Mouse (Mus musculus): ENCODE measurements around the gene Mtus2. TPM values are rescaled to one million over a fixed set of nuclear protein-coding genes. Genes with fewer than 3 reads are reported as not detected.

The Mtus2 gene
- total RNA-seq, 1 experiment = 11.0 TPM

DNA sequence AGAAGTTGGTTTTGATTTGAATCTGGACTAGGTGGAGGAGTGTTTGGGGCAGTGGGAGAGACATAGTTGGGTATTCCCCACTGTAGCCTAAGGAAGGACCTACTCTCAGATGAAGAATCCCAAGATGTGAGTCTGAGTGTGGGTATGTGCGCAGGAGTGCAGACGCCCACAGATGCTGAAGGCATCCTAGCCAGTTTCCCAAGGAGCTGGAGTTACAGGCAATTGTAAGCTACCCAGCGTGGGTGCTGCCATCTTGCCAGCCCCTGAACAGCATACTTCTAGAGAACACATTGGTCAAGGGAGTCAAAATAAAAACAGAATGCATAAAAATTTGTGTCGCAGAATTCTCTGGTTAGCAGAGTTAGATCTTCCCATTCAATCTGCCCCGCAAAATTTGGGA, 325.5 kb downstream of the Mtus2 start:
- in situ Hi-C loops (cut with MboI; ENCODE audit: low sequenced_read_pairs in 2 of 2, unreplicated experiment in 2 of 2) = no loop called here
- H3K4me1 ChIP-seq (ENCODE audit: control insufficient read depth in 2 of 2, insufficient read depth in 2 of 2, low read length in 2 of 2, poor library complexity in 1 of 2) = no peaks in the 10 kb centered on the region; a peak in 1 of 4 replicates
- no peak for TF ChIP-seq ZNF384 (IDR thresholded peaks at IDR 0.05; ENCODE audit: low read depth, low read length)
- no peak for TF ChIP-seq ZC3H11A (IDR thresholded peaks at IDR 0.05; ENCODE audit: borderline replicate concordance, low read depth, low read length)
- no peak for TF ChIP-seq CHD2 (IDR thresholded peaks at IDR 0.05; ENCODE audit: low read depth, low read length)
- TF ChIP-seq HCFC1 (IDR thresholded peaks at IDR 0.05; ENCODE audit: borderline replicate concordance, insufficient read depth, low read length) = no peak
- TF ChIP-seq MAFK (IDR thresholded peaks at IDR 0.05; ENCODE audit: insufficient read depth, low read depth, low read length) = no peak
- no peaks in the 10 kb centered on the region for H3K36me3 ChIP-seq (ENCODE audit: control insufficient read depth, insufficient read depth, low read length, poor library complexity, severe bottlenecking)
- H3K9ac ChIP-seq (ENCODE audit: insufficient read depth, low read depth, low read length, poor library complexity, severe bottlenecking) = no peak overlapping the region
- no peak overlapping the region for H3K27ac ChIP-seq (ENCODE audit: insufficient read depth, low read depth, low read length, poor library complexity, severe bottlenecking)
- H3K4me3 ChIP-seq (ENCODE audit: insufficient read depth in 1 of 2, low read depth in 1 of 2, low read length in 2 of 2, poor library complexity in 1 of 2, severe bottlenecking in 1 of 2) = no peak overlapping the region
- no peak for DNase-seq (ENCODE audit: low read depth, low spot score)
- H3K9me3 ChIP-seq (ENCODE audit: control insufficient read depth, insufficient read depth, low read depth, low read length) = no peaks in the 10 kb centered on the region

DNA sequence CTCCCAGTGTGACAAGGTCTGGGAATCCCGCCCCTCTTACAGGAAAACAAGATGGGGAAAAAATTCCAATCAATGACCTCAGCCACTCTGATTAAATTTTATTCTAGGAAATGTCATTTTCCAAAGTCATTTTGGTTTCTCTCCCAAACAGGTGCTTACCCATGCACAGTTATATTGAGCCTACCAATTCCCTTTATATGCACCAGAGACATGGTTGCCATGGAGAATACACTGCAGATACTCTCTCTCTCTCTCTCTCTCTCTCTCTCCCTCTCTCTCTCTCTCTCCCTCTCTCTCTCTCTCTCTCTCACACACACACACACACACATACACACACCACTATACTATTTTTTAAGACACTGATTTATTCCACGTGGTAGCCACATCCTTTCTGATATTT, 326.1 kb downstream of the Mtus2 start:
- DNase-seq (ENCODE audit: low read depth, low spot score) = no peak
- H3K9ac ChIP-seq (ENCODE audit: insufficient read depth, low read depth, low read length, poor library complexity, severe bottlenecking) = no peak overlapping the region
- H3K4me3 ChIP-seq (ENCODE audit: insufficient read depth in 1 of 2, low read depth in 1 of 2, low read length in 2 of 2, poor library complexity in 1 of 2, severe bottlenecking in 1 of 2) = no peak overlapping the region
- H3K4me1 ChIP-seq (ENCODE audit: control insufficient read depth in 2 of 2, insufficient read depth in 2 of 2, low read length in 2 of 2, poor library complexity in 1 of 2) = no peaks in the 10 kb centered on the region; a peak in 1 of 4 replicates
- no peaks in the 10 kb centered on the region for H3K9me3 ChIP-seq (ENCODE audit: control insufficient read depth, insufficient read depth, low read depth, low read length)
- no peaks in the 10 kb centered on the region for H3K36me3 ChIP-seq (ENCODE audit: control insufficient read depth, insufficient read depth, low read length, poor library complexity, severe bottlenecking)
- no peak overlapping the region for H3K27ac ChIP-seq (ENCODE audit: insufficient read depth, low read depth, low read length, poor library complexity, severe bottlenecking)
- in situ Hi-C loops (cut with MboI; ENCODE audit: low sequenced_read_pairs in 2 of 2, unreplicated experiment in 2 of 2) = no loop called here
- TF ChIP-seq ZNF384 (IDR thresholded peaks at IDR 0.05; ENCODE audit: low read depth, low read length) (no peak), CHD2 (IDR thresholded peaks at IDR 0.05; ENCODE audit: low read depth, low read length) (no peak), MAFK (IDR thresholded peaks at IDR 0.05; ENCODE audit: insufficient read depth, low read depth, low read length) (no peak), HCFC1 (IDR thresholded peaks at IDR 0.05; ENCODE audit: borderline replicate concordance, insufficient read depth, low read length) (no peak), ZC3H11A (IDR thresholded peaks at IDR 0.05; ENCODE audit: borderline replicate concordance, low read depth, low read length) (no peak)

- no peak for DNase-seq (ENCODE audit: low read depth, low spot score)
- Histone ChIP-seq H3K4me1 (ENCODE audit: control insufficient read depth in 2 of 2, insufficient read depth in 2 of 2, low read length in 2 of 2, poor library complexity in 1 of 2) (no peaks in the 10 kb centered on the region), H3K4me3 (ENCODE audit: insufficient read depth in 1 of 2, low read depth in 1 of 2, low read length in 2 of 2, poor library complexity in 1 of 2, severe bottlenecking in 1 of 2) (no peak overlapping the region), H3K36me3 (ENCODE audit: control insufficient read depth, insufficient read depth, low read length, poor library complexity, severe bottlenecking) (no peaks in the 10 kb centered on the region), H3K9ac (ENCODE audit: insufficient read depth, low read depth, low read length, poor library complexity, severe bottlenecking) (no peak overlapping the region), H3K27ac (ENCODE audit: insufficient read depth, low read depth, low read length, poor library complexity, severe bottlenecking) (no peak overlapping the region), H3K9me3 (ENCODE audit: control insufficient read depth, insufficient read depth, low read depth, low read length) (no peaks in the 10 kb centered on the region)
- TF ChIP-seq ZC3H11A (IDR thresholded peaks at IDR 0.05; ENCODE audit: borderline replicate concordance, low read depth, low read length) (no peak), MAFK (IDR thresholded peaks at IDR 0.05; ENCODE audit: insufficient read depth, low read depth, low read length) (no peak), HCFC1 (IDR thresholded peaks at IDR 0.05; ENCODE audit: borderline replicate concordance, insufficient read depth, low read length) (no peak)
- in situ Hi-C loops (cut with MboI; ENCODE audit: low sequenced_read_pairs in 2 of 2, unreplicated experiment in 2 of 2) = no loop called here
Measured at GRCm38 (mm10) chr5:148283584-148283983, 326.5 kb downstream of the Mtus2 start.

GRCm38 (mm10) chr5:148287529-148287928, 330.4 kb downstream of the Mtus2 start:
- H3K36me3 ChIP-seq (ENCODE audit: control insufficient read depth, insufficient read depth, low read length, poor library complexity, severe bottlenecking) = no peaks in the 10 kb centered on the region

DNA sequence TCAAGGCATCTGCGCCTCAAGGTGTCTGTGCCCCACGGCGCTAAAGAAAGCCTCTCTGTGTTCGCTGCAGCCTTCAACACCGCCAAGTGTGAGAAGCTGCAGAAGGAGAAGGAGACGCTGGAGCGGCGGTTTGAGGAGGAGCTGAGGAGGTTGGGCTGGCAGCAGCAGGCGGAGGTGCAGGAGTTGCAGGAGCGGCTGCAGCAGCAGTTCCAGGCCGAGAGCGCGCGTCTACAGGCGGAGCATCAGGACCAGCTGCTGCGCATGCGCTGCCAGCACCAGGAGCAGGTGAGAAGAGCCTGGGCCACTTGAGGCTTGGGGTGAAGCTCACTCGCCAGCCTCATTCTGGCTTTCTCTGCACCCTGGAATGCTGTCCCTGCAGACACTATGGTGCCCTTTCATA, 331.7 kb downstream of the Mtus2 start:
- in situ Hi-C loops (cut with MboI; ENCODE audit: low sequenced_read_pairs in 2 of 2, unreplicated experiment in 2 of 2) = no loop called here
- 0 out of 4 replicates have a peak, but pooled peaks cover 0 to 2% of the 10 kb centered on the region in 2 experiments for H3K4me1 ChIP-seq (ENCODE audit: control insufficient read depth in 2 of 2, insufficient read depth in 2 of 2, low read length in 2 of 2, poor library complexity in 1 of 2)
- H3K9me3 ChIP-seq (ENCODE audit: control insufficient read depth, insufficient read depth, low read depth, low read length) = no peaks in the 10 kb centered on the region
- no peak for DNase-seq (ENCODE audit: low read depth, low spot score)
- TF ChIP-seq ZC3H11A (IDR thresholded peaks at IDR 0.05; ENCODE audit: borderline replicate concordance, low read depth, low read length) (no peak), ZNF384 (IDR thresholded peaks at IDR 0.05; ENCODE audit: low read depth, low read length) (no peak), CHD2 (IDR thresholded peaks at IDR 0.05; ENCODE audit: low read depth, low read length) (no peak), HCFC1 (IDR thresholded peaks at IDR 0.05; ENCODE audit: borderline replicate concordance, insufficient read depth, low read length) (no peak), MAFK (IDR thresholded peaks at IDR 0.05; ENCODE audit: insufficient read depth, low read depth, low read length) (no peak)
- H3K4me3 ChIP-seq (ENCODE audit: insufficient read depth in 1 of 2, low read depth in 1 of 2, low read length in 2 of 2, poor library complexity in 1 of 2, severe bottlenecking in 1 of 2) = peak overlapping the region; percentile 29 to 65; a peak in 3 of 4 replicates
- no peaks in the 10 kb centered on the region for H3K36me3 ChIP-seq (ENCODE audit: control insufficient read depth, insufficient read depth, low read length, poor library complexity, severe bottlenecking)
- peak overlapping the region; percentile 51 for H3K9ac ChIP-seq (ENCODE audit: insufficient read depth, low read depth, low read length, poor library complexity, severe bottlenecking)
- no peak overlapping the region for H3K27ac ChIP-seq (ENCODE audit: insufficient read depth, low read depth, low read length, poor library complexity, severe bottlenecking)

More at GRCm38 (mm10) chr5:148287529-148287928, 330.4 kb downstream of the Mtus2 start:
- Histone ChIP-seq H3K4me1 (ENCODE audit: control insufficient read depth in 2 of 2, insufficient read depth in 2 of 2, low read length in 2 of 2, poor library complexity in 1 of 2) (0 out of 4 replicates have a peak, but pooled peaks cover 0 to 2% of the 10 kb centered on the region in 2 experiments), H3K4me3 (ENCODE audit: insufficient read depth in 1 of 2, low read depth in 1 of 2, low read length in 2 of 2, poor library complexity in 1 of 2, severe bottlenecking in 1 of 2) (no peak overlapping the region), H3K9ac (ENCODE audit: insufficient read depth, low read depth, low read length, poor library complexity, severe bottlenecking) (no peak overlapping the region), H3K9me3 (ENCODE audit: control insufficient read depth, insufficient read depth, low read depth, low read length) (no peaks in the 10 kb centered on the region), H3K27ac (ENCODE audit: insufficient read depth, low read depth, low read length, poor library complexity, severe bottlenecking) (no peak overlapping the region)
- no peak for DNase-seq (ENCODE audit: low read depth, low spot score)
- TF ChIP-seq ZC3H11A (IDR thresholded peaks at IDR 0.05; ENCODE audit: borderline replicate concordance, low read depth, low read length) = no peak
- no peak for TF ChIP-seq MAFK (IDR thresholded peaks at IDR 0.05; ENCODE audit: insufficient read depth, low read depth, low read length)
- no peak for TF ChIP-seq ZNF384 (IDR thresholded peaks at IDR 0.05; ENCODE audit: low read depth, low read length)
- no peak for TF ChIP-seq HCFC1 (IDR thresholded peaks at IDR 0.05; ENCODE audit: borderline replicate concordance, insufficient read depth, low read length)
- TF ChIP-seq CHD2 (IDR thresholded peaks at IDR 0.05; ENCODE audit: low read depth, low read length) = no peak
- in situ Hi-C loops (cut with MboI; ENCODE audit: low sequenced_read_pairs in 2 of 2, unreplicated experiment in 2 of 2) = no loop called here
